Mouse (Mus musculus) kidney, adult 11 months (tissue): ENCODE results near the gene Fam214a.

Source experiments
- DNase-seq: peaks from one replicate; pipeline ENCODE4 v3.0.0; 2022

Gene Fam214a

GRCm38 (mm10) chr9:74953265-74953958 lies 728 bp downstream of the Fam214a start:
- peak; percentile 74 for DNase-seq

- DNase-seq, result no peak
Observed at GRCm38 (mm10) chr9:74953959-74954279, 1.2 kb downstream of the Fam214a start.

- DNase-seq, result no peak
Observed at GRCm38 (mm10) chr9:74954387-74954786, 1.7 kb downstream of the Fam214a start.

- DNase-seq, result no peak
Observed at GRCm38 (mm10) chr9:74960630-74961029, 7.9 kb downstream of the Fam214a start.

GRCm38 (mm10) chr9:74961073-74961575 lies 8.4 kb downstream of the Fam214a start:
- DNase-seq, result no peak

- peak; percentile 66 for DNase-seq
Observed at GRCm38 (mm10) chr9:74963953-74964352, 11.3 kb downstream of the Fam214a start.

- no peak for DNase-seq
Observed at GRCm38 (mm10) chr9:74964866-74965384, 12.2 kb downstream of the Fam214a start.

- DNase-seq, result no peak
Observed at GRCm38 (mm10) chr9:74966200-74966599, 13.5 kb downstream of the Fam214a start.

- DNase-seq, result no peak
Observed at GRCm38 (mm10) chr9:74968647-74969428, 16.2 kb downstream of the Fam214a start.

- DNase-seq, result no peak
Observed at GRCm38 (mm10) chr9:74970591-74970990, 17.9 kb downstream of the Fam214a start.

- no peak for DNase-seq
Observed at GRCm38 (mm10) chr9:74971191-74971976, 18.7 kb downstream of the Fam214a start.

GRCm38 (mm10) chr9:74972736-74973135 lies 20.1 kb downstream of the Fam214a start:
- no peak for DNase-seq

- no peak for DNase-seq
Observed at GRCm38 (mm10) chr9:74973154-74973553, 20.5 kb downstream of the Fam214a start.

- DNase-seq, result no peak
Observed at GRCm38 (mm10) chr9:74974758-74975157, 22.1 kb downstream of the Fam214a start.

GRCm38 (mm10) chr9:74975416-74975815 lies 22.7 kb downstream of the Fam214a start:
- peak; percentile 79 for DNase-seq

- DNase-seq, result peak; percentile 92
Observed at GRCm38 (mm10) chr9:74975911-74976563, 23.4 kb downstream of the Fam214a start.

- no peak for DNase-seq
Observed at GRCm38 (mm10) chr9:74977251-74977650, 24.6 kb downstream of the Fam214a start.

GRCm38 (mm10) chr9:74977962-74978361 lies 25.3 kb downstream of the Fam214a start:
- DNase-seq, result peak; percentile 49

GRCm38 (mm10) chr9:74978868-74979267 lies 26.2 kb downstream of the Fam214a start:
- no peak for DNase-seq

GRCm38 (mm10) chr9:74979371-74979770 lies 26.7 kb downstream of the Fam214a start:
- no peak for DNase-seq

- DNase-seq, result no peak
Observed at GRCm38 (mm10) chr9:74979866-74980265, 27.2 kb downstream of the Fam214a start.

- DNase-seq, result no peak
Observed at GRCm38 (mm10) chr9:74981663-74982111, 29.0 kb downstream of the Fam214a start.
